Mouse (Mus musculus) heart, adult 18-20 months (tissue): ENCODE measurements around the gene Ptpn22. TPM values are rescaled to one million over a fixed set of nuclear protein-coding genes. Genes with fewer than 3 reads are reported as not detected.
"Not testable (repeated sequence)": the region's sequence is repeated elsewhere in the genome, so short reads cannot be mapped to it uniquely, and the experiment has no call there.

Source experiments
- DNase-seq, 2 experiments: peaks; one replicate each; pipeline ENCODE4 v3.0.0; 2021 to 2022; ENCODE audit warnings: mixed read lengths in 1 of 2
- long read RNA-seq, 2 experiments: library from polyadenylated mRNA; stranded (forward); transcript quantifications; one replicate each; pipeline ENCODE4 v2.0.0; 2021
- total RNA-seq, 2 experiments: library from RNA; stranded (reverse); gene quantifications; 2 replicates each; pipeline ENCODE4 v1.2.3; 2021

Ptpn22 gene
- total RNA-seq, result 1 to 10 TPM; 1.0 to 3.6 TPM
- long read RNA-seq, experiment 1, result 0 reads
- long read RNA-seq, experiment 2, partial matches to known transcripts, result 0 of 1 reads
- long read RNA-seq, experiment 2, other reads (novel, unspliced or antisense), result 1 of 1 reads

- peak; percentile 19 to 69 for DNase-seq
Measured at GRCm38 (mm10) chr3:103858881-103859801, at the start of gene Ptpn22. Ptpn22 (plus strand) TSS chr3:103859795.

- no peak for DNase-seq
Measured at GRCm38 (mm10) chr3:103809799-103810150, 49.8 kb upstream of the Ptpn22 start.

- DNase-seq, result no peak
Measured at GRCm38 (mm10) chr3:103810967-103811366, 48.6 kb upstream of the Ptpn22 start.

DNA sequence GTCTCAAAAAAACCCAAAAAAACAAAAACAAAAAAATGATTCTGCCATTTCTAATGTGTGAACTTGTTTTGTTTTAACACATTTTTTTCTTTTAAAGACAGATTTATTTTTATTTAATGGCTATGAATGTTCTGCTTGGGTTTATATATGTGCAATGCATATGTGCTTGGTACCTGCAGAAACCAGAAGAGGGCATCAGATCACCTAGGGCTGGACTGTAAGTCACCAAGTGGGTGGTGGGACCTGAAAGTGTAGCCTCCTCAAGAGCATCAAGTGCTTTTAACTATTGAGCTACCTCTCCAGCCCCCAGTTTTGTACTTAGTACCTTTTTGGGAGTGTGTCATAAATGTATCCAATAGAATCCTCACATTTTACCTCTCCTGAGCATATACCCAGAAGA lies 32.0 kb upstream of the Ptpn22 start:
- no peak for DNase-seq

GRCm38 (mm10) chr3:103829036-103829435 lies 30.6 kb upstream of the Ptpn22 start:
- no peak for DNase-seq

GRCm38 (mm10) chr3:103830681-103831080 lies 28.9 kb upstream of the Ptpn22 start:
- not testable (repeated sequence) for DNase-seq

DNA sequence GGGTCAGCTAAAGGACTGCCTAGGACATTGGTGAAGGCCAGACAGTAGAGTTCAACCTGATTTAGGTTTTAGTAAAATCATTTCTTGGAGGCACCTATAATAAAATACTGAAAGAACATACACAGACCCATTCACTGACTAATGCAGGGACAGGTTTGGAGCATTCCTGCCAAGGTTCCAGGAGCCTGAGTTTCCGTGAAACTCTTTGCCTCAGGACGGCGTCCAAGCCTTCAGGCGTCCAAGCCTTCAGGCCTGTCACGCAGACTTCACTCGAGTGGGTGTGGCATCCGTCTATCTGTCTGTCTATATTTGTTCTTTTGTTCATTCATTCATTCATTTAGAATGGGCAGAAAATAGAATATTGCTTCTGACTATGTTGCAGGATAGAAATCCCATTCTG lies 28.4 kb upstream of the Ptpn22 start:
- peak in 1 of 2 experiments; percentile 7 for DNase-seq

GRCm38 (mm10) chr3:103832426-103832825 lies 27.2 kb upstream of the Ptpn22 start, which contains the start of gene Bcl2l15:
Bcl2l15 (plus strand) TSS chr3:103832601.
- no peak for DNase-seq

DNA sequence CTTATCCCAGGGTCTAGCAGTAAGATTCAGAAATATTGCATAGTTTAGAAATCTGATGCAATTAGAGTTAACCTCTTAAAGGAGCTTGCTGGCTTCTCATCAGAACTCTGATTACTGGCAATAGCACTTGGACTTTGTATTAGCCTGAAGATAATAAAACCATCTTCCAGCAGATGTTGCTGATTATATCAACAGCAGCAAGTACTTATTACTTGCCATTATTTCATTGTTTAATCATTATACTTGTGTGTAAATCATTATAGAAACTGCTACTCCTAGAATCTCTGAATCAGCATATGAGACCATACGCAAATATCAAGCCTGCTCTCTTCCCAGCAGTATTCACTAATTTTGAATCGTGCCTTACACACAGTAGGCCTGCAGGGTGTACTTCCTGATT lies 25.6 kb upstream of the Ptpn22 start:
- DNase-seq, result no peak

DNA sequence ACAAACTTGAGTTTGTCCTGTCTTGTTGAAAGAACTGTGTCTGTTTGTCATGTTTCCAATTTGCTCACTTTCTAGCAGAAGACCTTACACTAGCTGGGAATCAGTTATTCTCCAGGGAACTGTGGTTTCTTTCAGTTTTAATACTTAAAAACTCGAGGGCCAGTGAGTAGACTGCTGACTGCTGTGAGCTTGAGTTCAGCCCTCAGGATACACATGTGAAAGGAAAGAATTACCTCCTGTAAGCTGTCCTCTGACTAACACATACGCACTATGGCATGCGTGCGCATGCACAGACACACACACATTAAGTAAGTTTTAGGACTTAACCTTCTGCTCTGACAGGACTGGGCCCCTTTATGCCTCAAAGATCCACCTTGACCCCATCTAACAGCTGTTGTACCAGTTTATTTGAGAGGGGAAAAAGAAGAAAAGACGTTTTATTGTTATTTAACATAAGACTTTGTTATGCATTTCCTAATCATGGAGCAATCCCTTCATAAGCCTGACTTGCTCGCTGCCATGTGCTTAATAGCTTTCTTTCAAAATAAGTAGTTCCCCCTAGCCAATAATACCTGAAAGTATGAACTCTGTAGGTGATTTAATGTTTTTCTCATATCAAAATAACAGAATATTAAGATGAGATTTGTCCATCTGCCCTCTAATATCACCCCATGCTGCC lies 24.2 kb upstream of the Ptpn22 start:
- no peak for DNase-seq

DNA sequence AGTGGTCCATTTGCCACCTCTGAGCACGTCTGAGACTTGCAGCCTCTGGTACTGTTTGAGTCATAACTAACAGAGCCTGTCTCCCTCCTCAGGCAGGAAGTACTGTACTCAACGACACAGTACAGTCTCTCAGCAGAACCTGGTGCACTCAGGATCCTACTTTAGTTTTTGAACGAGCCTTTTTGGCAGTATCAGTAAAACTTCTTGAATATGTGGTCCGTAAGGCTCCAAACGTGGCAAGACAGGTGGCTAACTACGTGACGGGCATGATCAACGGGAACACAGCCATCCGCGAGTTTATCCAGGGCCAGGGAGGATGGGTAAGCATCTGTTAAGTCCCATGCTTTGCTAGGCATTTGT lies 23.7 kb upstream of the Ptpn22 start:
- no peak for DNase-seq

GRCm38 (mm10) chr3:103836453-103836852 lies 23.1 kb upstream of the Ptpn22 start:
- no peak for DNase-seq

DNA sequence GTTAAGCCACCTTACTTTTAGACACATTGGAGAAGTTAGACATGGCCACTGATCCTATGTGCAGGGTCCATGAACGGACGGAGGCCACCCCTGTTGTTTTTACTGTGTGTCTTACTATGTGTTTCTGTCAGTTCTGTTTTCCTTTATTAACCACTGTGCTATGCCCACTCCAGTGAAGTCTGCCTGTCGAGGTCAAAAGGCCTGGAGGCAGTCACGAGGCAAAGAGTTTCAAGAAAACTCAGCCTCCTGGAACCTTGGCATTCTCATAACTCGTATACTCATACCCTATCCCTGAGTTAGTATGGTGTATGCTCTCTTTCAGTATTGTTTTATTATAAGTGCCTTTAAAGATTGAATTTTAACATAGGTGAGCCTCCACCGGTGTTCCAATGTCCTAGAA lies 19.9 kb upstream of the Ptpn22 start:
- DNase-seq, result no peak

DNA sequence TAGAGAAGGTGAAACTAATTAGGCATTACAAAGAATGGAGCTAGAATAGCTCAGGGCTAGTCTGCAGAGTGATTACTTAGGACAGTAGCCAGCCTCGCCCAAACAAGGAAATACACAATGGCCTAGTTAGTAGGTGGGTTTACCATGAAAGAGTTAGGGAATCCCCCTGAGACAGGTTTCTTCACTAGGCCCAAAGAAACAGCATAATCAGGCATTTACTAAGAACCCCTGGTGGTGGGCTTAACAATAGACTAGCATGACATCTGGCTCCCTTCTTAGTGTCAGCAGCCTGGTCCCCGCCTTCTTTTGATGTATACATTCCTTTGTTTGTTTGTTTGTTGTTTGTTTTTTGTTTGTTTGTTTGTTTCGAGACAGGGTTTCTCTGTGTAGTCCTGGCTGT lies 19.4 kb upstream of the Ptpn22 start:
- DNase-seq, result not testable (repeated sequence)

DNA sequence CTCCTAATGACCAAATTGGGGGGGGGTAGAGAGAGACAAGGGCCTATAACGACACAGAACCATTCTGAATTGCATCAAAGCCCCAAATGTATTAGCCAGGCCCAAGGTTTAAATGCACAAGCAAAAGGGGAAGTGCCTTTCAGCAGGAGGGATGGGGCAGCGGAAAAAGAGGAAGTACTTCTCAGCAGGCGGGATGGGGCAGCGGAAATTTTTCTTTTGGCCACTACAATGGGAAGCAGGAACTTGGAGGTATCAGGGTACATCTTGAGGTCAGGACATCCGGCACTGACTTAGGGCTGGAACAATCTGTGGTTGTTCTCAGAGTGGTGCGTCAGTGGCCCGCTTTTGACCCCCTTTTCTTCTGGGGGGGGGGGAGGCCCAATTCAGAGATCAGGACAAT lies 18.6 kb upstream of the Ptpn22 start:
- DNase-seq, result not testable (repeated sequence)

DNA sequence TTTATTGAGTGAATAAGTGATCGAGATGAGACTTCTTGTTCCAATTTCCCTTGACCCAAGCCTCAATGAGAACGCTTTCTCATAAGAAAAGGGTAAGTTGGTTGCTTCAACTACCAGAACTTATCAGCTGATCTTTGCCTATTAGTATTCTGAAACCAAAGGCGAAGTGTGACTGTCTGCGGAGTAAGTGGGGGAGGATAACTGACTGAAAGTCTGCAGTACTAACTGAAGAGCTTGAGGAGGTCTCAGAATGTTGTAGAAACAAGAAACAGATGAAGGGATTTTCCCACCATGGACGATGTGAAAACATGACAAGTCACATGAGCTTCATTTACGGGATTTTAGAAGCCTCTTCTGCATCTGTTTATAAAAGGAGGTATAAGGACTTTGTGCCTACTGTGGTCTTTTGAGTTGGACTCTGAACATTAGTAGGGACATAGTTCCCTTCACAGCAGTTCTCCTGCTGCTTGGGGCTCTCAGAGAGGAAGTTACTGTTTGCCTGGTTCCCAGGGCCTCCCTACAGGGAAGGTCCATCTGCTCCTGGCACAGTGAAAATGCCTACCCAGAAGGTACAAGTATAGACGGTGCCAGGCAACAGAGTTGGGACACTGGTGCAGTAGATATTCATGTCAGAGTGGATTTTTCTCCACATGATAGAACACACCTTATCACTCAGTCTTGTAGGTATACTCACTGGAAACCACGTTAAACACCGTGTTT lies 8.8 kb upstream of the Ptpn22 start:
- no peak for DNase-seq

GRCm38 (mm10) chr3:103851481-103851880 lies 8.1 kb upstream of the Ptpn22 start:
- no peak for DNase-seq

DNA sequence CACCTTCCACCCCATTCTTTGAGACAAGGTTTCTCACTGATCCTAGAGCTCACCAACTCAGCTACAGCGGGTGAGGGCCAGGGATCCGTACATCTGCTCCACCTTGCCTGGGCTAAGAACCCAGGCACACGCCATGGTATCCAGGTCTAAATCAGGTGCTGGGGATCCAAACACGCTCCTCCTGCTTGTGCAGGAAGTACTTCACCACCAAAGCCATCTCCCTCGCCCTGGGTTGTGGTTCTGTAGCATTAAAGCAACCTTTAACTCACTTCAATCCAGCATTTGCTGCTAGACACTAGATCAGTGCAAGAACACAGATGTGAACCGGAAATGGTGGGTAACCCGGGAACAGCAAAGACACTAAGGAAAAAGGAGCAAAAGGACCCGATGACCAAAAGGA lies 7.7 kb upstream of the Ptpn22 start:
- DNase-seq, result no peak

GRCm38 (mm10) chr3:103852565-103853299 lies 6.9 kb upstream of the Ptpn22 start:
- peak; percentile 41 to 53 for DNase-seq

GRCm38 (mm10) chr3:103853804-103854203 lies 5.8 kb upstream of the Ptpn22 start:
- no peak for DNase-seq

DNA sequence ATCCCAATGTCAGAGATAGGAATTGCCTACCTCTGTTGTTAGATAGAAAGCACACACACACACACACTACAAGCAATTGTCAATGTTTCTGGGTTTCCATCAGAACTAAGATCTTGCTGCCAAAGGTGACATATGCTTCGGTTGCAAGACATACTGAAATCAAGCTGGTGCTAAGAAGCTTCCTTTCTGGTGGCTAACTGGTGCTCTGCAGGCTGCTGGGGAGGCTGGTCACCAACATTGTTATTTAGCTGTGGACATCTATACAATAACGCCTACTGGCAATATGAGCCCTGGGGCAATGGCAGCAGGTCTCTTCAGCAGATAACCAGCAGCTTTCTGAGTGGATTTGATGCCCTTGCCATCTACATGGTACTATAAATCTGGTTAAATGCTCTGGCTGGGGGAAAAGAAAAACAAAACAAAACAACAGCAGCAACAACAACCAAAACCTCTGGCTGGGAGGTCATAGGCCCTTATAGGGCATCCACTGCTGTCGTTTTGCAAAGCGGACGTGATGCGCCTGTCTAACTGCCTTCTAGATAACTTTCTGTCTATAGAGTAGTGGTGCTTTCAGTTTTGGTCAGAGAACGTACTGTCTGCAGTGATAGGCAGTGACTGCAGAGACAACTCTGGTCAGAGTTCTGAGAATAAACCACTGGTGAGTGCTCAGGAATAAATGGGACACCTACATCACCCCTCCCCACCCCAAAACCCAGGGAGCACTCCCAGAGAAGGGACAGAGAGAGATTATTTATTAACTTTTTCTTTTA lies 2.4 kb upstream of the Ptpn22 start:
- DNase-seq, result no peak
